Mouse (Mus musculus) urinary bladder, postnatal 0 days (tissue): ENCODE data around the gene Cacng3. TPM values are rescaled to one million over a fixed set of nuclear protein-coding genes. Genes with fewer than 3 reads are reported as not detected.

Experiments used
- polyA plus RNA-seq: library from polyadenylated mRNA; unstranded; fragments of >200 nt; fragmentation: Nextera tagmentation; extraction: Ambion mirVana; gene quantifications from 2 replicates; pipeline ENCODE4 v1.2.1, GENCODE M21; 2015

Gene Cacng3
- 0.13 TPM in 1 of 2 replicates, not detected in the other for polyA plus RNA-seq

GRCm38 (mm10) chr7:122670442-122670872, at the start of gene Cacng3:
Gene Cacng3 (plus strand): TSS chr7:122670492.

